Mouse (Mus musculus): ENCODE measurements at regions not wholly inside any gene's neighbourhood (a gene's known extent, or its start where the extent isn't known, plus 50 kb on each side); places are given as distances from the start of the nearest gene placed in this dataset.

- TF ChIP-seq CTCF (IDR thresholded peaks at IDR 0.05; ENCODE audit: low read depth) = no peak
- no peak for TF ChIP-seq EP300 (IDR thresholded peaks at IDR 0.05; ENCODE audit: low read depth)
These were observed 378.8 kb downstream of the Fam198b start for GRCm38 (mm10) chr3:80263095-80263494.

Data from heart, postnatal 0 days (tissue).